Mouse (Mus musculus): Measurements from ENCODE around the gene Dnase1l2.

DNA sequence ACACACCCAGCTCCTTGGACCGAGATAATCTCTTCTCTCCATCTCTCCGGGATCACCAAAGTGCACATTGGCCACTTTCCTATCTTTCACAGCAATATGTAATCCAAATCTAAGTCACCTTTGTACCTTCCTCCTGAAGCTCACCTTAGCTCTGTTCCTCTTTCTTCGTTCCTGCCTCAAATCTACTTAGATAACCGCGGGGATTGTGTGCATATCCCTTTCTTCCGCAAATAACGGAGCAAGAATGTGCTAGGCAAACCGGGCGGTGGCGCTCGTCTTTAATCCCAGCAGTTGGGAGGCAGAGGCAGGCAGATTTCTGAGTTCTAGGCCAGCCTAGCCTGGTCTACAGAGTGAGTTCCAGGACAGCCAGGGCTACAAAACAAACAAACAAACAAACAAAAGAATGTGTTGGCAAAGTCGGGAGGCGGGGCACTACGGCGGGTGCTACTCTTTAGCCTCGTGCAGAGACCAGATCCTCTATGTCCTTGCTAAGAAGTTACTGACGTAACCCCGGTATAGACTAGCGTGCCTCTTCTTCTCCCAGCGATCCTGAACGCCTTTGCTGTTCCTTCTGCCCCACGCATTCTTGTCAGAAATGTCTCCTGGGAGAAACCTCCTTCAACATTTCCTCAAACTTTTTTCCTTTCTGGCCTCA, 29.2 kb downstream of the Dnase1l2 start:
- TF ChIP-seq POLR2A (IDR thresholded peaks at IDR 0.05; ENCODE audit: extremely low read depth, insufficient read depth, low read length) (no peak), CTCF (IDR thresholded peaks at IDR 0.05; ENCODE audit: extremely low read depth, insufficient read depth, low read length) (no peak)
